Mouse (Mus musculus) forebrain, embryonic 10.5 days (tissue): ENCODE data around the gene Patj. TPM values are rescaled to one million over a fixed set of nuclear protein-coding genes. Genes with fewer than 3 reads are reported as not detected.

ENCODE experiments used
- DNase-seq: peaks from one replicate; pipeline ENCODE4 v3.0.0-alpha.2; 2017; ENCODE audit warnings: low spot score; ENCODE audit errors: extremely low spot score
- H3K27ac ChIP-seq: fragments of 300-500 bp; sonication (generic); 2 replicates; pipeline ENCODE4 v1.5.1; 2016; ENCODE audit warnings: mild to moderate bottlenecking
- H3K27me3 ChIP-seq: fragments of 300-500 bp; sonication (generic); 2 replicates; pipeline ENCODE4 v1.6.1; 2016; ENCODE audit warnings: mild to moderate bottlenecking; ENCODE audit not compliant: poor library complexity, severe bottlenecking
- H3K36me3 ChIP-seq: fragments of 300-500 bp; sonication (generic); replicated peaks from 2 replicates; pipeline ENCODE4 v1.6.1; 2016; ENCODE audit warnings: mild to moderate bottlenecking, moderate library complexity
- H3K4me1 ChIP-seq: fragments of 300-500 bp; sonication (generic); 2 replicates; pipeline ENCODE4 v1.6.1; 2016
- H3K4me3 ChIP-seq: fragments of 300-500 bp; sonication (generic); 2 replicates; pipeline ENCODE4 v1.5.1; 2016; ENCODE audit warnings: mild to moderate bottlenecking, moderate library complexity
- H3K9me3 ChIP-seq: fragments of 300-500 bp; sonication (generic); 2 replicates; pipeline ENCODE4 v1.6.1; 2016; ENCODE audit warnings: mild to moderate bottlenecking, moderate library complexity
- WGBS: fragments of 180-500 bp; shearing (Covaris S2); methylation state at CpG from one replicate; pipeline ENCODE4 v1.1.7; 2016; 5-methylcytosine and 5-hydroxymethylcytosine counted together
- polyA plus RNA-seq: library from polyadenylated mRNA; unstranded; fragments of >200 nt; fragmentation: Nextera tagmentation; extraction: Ambion mirVana; gene quantifications from 2 replicates; pipeline ENCODE4 v1.2.1, GENCODE M21; 2016

Gene Patj
- polyA plus RNA-seq, 1 experiment from 2014 or later: 11.2 TPM

- no peaks in the 10 kb centered on the region for H3K36me3 ChIP-seq
- H3K9me3 ChIP-seq: no peaks in the 10 kb centered on the region
- peaks cover 10% of the 10 kb centered on the region for H3K4me1 ChIP-seq
- H3K4me3 ChIP-seq: no peak overlapping the region
- H3K27ac ChIP-seq: peak overlapping the region; percentile 6; the same call in 1 of the 2 replicates
- H3K27me3 ChIP-seq: no peaks in the 10 kb centered on the region
- 67% methylated on average over 12 of the region's 12 CpGs for WGBS
- no peak for DNase-seq
Observed at GRCm38 (mm10) chr4:98546456-98547176, 151.0 kb downstream of the Patj start.

GRCm38 (mm10) chr4:98549491-98549890 lies 153.9 kb downstream of the Patj start:
- Histone ChIP-seq H3K27me3 (no peaks in the 10 kb centered on the region), H3K27ac (no peak overlapping the region), H3K36me3 (no peaks in the 10 kb centered on the region), H3K9me3 (no peaks in the 10 kb centered on the region), H3K4me1 (peaks cover 14% of the 10 kb centered on the region), H3K4me3 (no peak overlapping the region)
- 88% methylated on average over 7 of the region's 7 CpGs for WGBS
- no peak for DNase-seq

- H3K27ac ChIP-seq: no peak overlapping the region
- DNase-seq: no peak
- no peak overlapping the region for H3K4me3 ChIP-seq
- H3K4me1 ChIP-seq: peaks cover 14% of the 10 kb centered on the region
- H3K9me3 ChIP-seq: no peaks in the 10 kb centered on the region
- no peaks in the 10 kb centered on the region for H3K27me3 ChIP-seq
- WGBS: 94% methylated on average over 5 of the region's 5 CpGs
- no peaks in the 10 kb centered on the region for H3K36me3 ChIP-seq
Observed at GRCm38 (mm10) chr4:98550116-98550515, 154.5 kb downstream of the Patj start.

GRCm38 (mm10) chr4:98555666-98556065 lies 160.1 kb downstream of the Patj start:
- no peak overlapping the region for H3K4me3 ChIP-seq
- peaks cover 18% of the 10 kb centered on the region for H3K4me1 ChIP-seq
- no peak overlapping the region for H3K27ac ChIP-seq
- H3K36me3 ChIP-seq: no peaks in the 10 kb centered on the region
- WGBS: 91% methylated on average over 2 of the region's 2 CpGs
- H3K27me3 ChIP-seq: no peaks in the 10 kb centered on the region
- H3K9me3 ChIP-seq: no peaks in the 10 kb centered on the region
- no peak for DNase-seq

GRCm38 (mm10) chr4:98556449-98556848 lies 160.9 kb downstream of the Patj start:
- H3K4me3 ChIP-seq: no peak overlapping the region
- peaks cover 22% of the 10 kb centered on the region for H3K4me1 ChIP-seq
- H3K9me3 ChIP-seq: no peaks in the 10 kb centered on the region
- H3K36me3 ChIP-seq: no peaks in the 10 kb centered on the region
- H3K27ac ChIP-seq: peak overlapping the region; percentile 48; the same call in 1 of the 2 replicates
- H3K27me3 ChIP-seq: no peaks in the 10 kb centered on the region
- DNase-seq: no peak
- WGBS: 99% methylated on average over 6 of the region's 6 CpGs

- H3K4me1 ChIP-seq: peaks cover 22% of the 10 kb centered on the region
- no peak overlapping the region for H3K27ac ChIP-seq
- H3K27me3 ChIP-seq: no peaks in the 10 kb centered on the region
- DNase-seq: no peak
- H3K36me3 ChIP-seq: no peaks in the 10 kb centered on the region
- no peaks in the 10 kb centered on the region for H3K9me3 ChIP-seq
- H3K4me3 ChIP-seq: no peak overlapping the region
- 92% methylated on average over 13 of the region's 13 CpGs for WGBS
Observed at GRCm38 (mm10) chr4:98557192-98557591, 161.6 kb downstream of the Patj start.

GRCm38 (mm10) chr4:98560196-98560830 lies 164.7 kb downstream of the Patj start:
- Histone ChIP-seq H3K27ac (peak overlapping the region; percentile 60; the same call in 1 of the 2 replicates), H3K36me3 (no peaks in the 10 kb centered on the region), H3K27me3 (no peaks in the 10 kb centered on the region), H3K4me1 (peaks cover 22% of the 10 kb centered on the region), H3K4me3 (no peak overlapping the region), H3K9me3 (no peaks in the 10 kb centered on the region)
- no peak for DNase-seq
- WGBS: 64% methylated on average over 9 of the region's 9 CpGs

- Histone ChIP-seq H3K36me3 (no peaks in the 10 kb centered on the region), H3K9me3 (no peaks in the 10 kb centered on the region), H3K27me3 (no peaks in the 10 kb centered on the region), H3K4me1 (peaks cover 22% of the 10 kb centered on the region), H3K27ac (no peak overlapping the region), H3K4me3 (no peak overlapping the region)
- no peak for DNase-seq
- WGBS: 80% methylated on average over 5 of the region's 5 CpGs
Observed at GRCm38 (mm10) chr4:98563082-98563481, 167.5 kb downstream of the Patj start.

- H3K36me3 ChIP-seq: no peaks in the 10 kb centered on the region
- 0 out of 2 replicates have a peak overlapping the region, but pooled peaks have one; percentile 25 for H3K27ac ChIP-seq
- H3K4me3 ChIP-seq: no peak overlapping the region
- no peaks in the 10 kb centered on the region for H3K27me3 ChIP-seq
- WGBS: 90% methylated on average over 10 of the region's 10 CpGs
- H3K9me3 ChIP-seq: no peaks in the 10 kb centered on the region
- DNase-seq: no peak
- H3K4me1 ChIP-seq: peaks cover 22% of the 10 kb centered on the region
Observed at GRCm38 (mm10) chr4:98563506-98564195, 168.1 kb downstream of the Patj start.

- H3K4me3 ChIP-seq: no peak overlapping the region
- peaks cover 21% of the 10 kb centered on the region for H3K4me1 ChIP-seq
- H3K27ac ChIP-seq: no peak overlapping the region
- no peak for DNase-seq
- no peaks in the 10 kb centered on the region for H3K36me3 ChIP-seq
- H3K27me3 ChIP-seq: no peaks in the 10 kb centered on the region
- 92% methylated on average over 6 of the region's 6 CpGs for WGBS
- H3K9me3 ChIP-seq: no peaks in the 10 kb centered on the region
Observed at GRCm38 (mm10) chr4:98564196-98564865, 168.7 kb downstream of the Patj start.

GRCm38 (mm10) chr4:98566741-98567140 lies 171.2 kb downstream of the Patj start:
- Histone ChIP-seq H3K4me1 (peaks cover 9% of the 10 kb centered on the region; the same call in 1 of the 2 replicates), H3K27ac (no peak overlapping the region), H3K4me3 (no peak overlapping the region), H3K9me3 (no peaks in the 10 kb centered on the region), H3K36me3 (no peaks in the 10 kb centered on the region), H3K27me3 (no peaks in the 10 kb centered on the region)
- no peak for DNase-seq
- 92% methylated on average over 6 of the region's 6 CpGs for WGBS

- H3K27ac ChIP-seq: no peak overlapping the region
- H3K9me3 ChIP-seq: no peaks in the 10 kb centered on the region
- no peaks in the 10 kb centered on the region for H3K36me3 ChIP-seq
- 94% methylated on average over 9 of the region's 9 CpGs for WGBS
- H3K27me3 ChIP-seq: no peaks in the 10 kb centered on the region
- no peak for DNase-seq
- H3K4me3 ChIP-seq: no peak overlapping the region
- H3K4me1 ChIP-seq: peaks cover 9% of the 10 kb centered on the region; the same call in 1 of the 2 replicates
Observed at GRCm38 (mm10) chr4:98567457-98567856, 171.9 kb downstream of the Patj start.
